ENCODE assay signal across 9 mouse cellular contexts in genomic region chr19:21781787-21782432, GRCm38 (mm10). TPM values are rescaled to one million over a fixed set of nuclear protein-coding genes. Genes with fewer than 3 reads are reported as not detected.
DNase-seq lines count a peak whose midpoint lies in the region; ATAC-seq and TF ChIP-seq lines count a peak whose summit lies in the region.
"Had no signal": no experiment of that assay in that cellular context is flagged by ENCODE, and none has a peak within 500 bp of the region (broad histone marks: within the 10 kb centered on the region; RNA-seq: fewer than 3 reads in every experiment).

No protein-coding gene starts in this region.

- no peak for TF ChIP-seq CTCF in ES-Bruce4 (IDR thresholded peaks at IDR 0.05; ENCODE audit: low read depth, low read length)

- no peak for TF ChIP-seq POLR2A in ES-Bruce4 (IDR thresholded peaks at IDR 0.05; ENCODE audit: insufficient read depth, low read length)

- H3K4me2 ChIP-seq in heart, embryonic 12.5 days, result peak overlapping the region; percentile 79
- H3K4me2 ChIP-seq in forebrain, embryonic 16.5 days (ENCODE audit: low read length), result peak overlapping the region; percentile 89
- H3K4me2 ChIP-seq in liver, embryonic 11.5 days, result 0 out of 2 replicates have a peak overlapping the region, but pooled peaks have one; percentile 7

- 0 out of 2 replicates have a peak, but pooled peaks cover 1% of the 10 kb centered on the region for H3K36me3 ChIP-seq in heart, embryonic 12.5 days
- no peaks in the 10 kb centered on the region for H3K36me3 ChIP-seq in ES-Bruce4 (ENCODE audit: control insufficient read depth, insufficient read depth, low read length, poor library complexity, severe bottlenecking)
- no peaks in the 10 kb centered on the region for H3K36me3 ChIP-seq in forebrain, embryonic 16.5 days (ENCODE audit: control insufficient read depth, insufficient read depth)
- H3K36me3 ChIP-seq in liver, embryonic 11.5 days (ENCODE audit: control insufficient read depth, insufficient read depth, low read length), result no peaks in the 10 kb centered on the region

- no peak for TF ChIP-seq EP300 in ES-Bruce4 (IDR thresholded peaks at IDR 0.05; ENCODE audit: insufficient read depth, low read depth, low read length)

- no peaks in the 10 kb centered on the region for H3K9me3 ChIP-seq in heart, embryonic 12.5 days (replicated peaks)
- H3K9me3 ChIP-seq in ES-Bruce4 (replicated peaks; ENCODE audit: control insufficient read depth, insufficient read depth, low read length, poor library complexity, severe bottlenecking), result no peaks in the 10 kb centered on the region
- H3K9me3 ChIP-seq in forebrain, embryonic 16.5 days (ENCODE audit: control insufficient read depth, low read length), result no peaks in the 10 kb centered on the region
- H3K9me3 ChIP-seq in liver, embryonic 11.5 days (ENCODE audit: control insufficient read depth, low read length), result no peaks in the 10 kb centered on the region

- peaks cover 65% of the 10 kb centered on the region for H3K4me1 ChIP-seq in heart, embryonic 12.5 days (replicated peaks)
- H3K4me1 ChIP-seq in ES-Bruce4 (ENCODE audit: control insufficient read depth, insufficient read depth, low read length), result peaks cover 5% of the 10 kb centered on the region
- H3K4me1 ChIP-seq in forebrain, embryonic 16.5 days (replicated peaks; ENCODE audit: control insufficient read depth, insufficient read depth, low read length), result peaks cover 79% of the 10 kb centered on the region
- H3K4me1 ChIP-seq in liver, embryonic 11.5 days (replicated peaks; ENCODE audit: control insufficient read depth, insufficient read depth, low read length), result 0 out of 2 replicates have a peak, but pooled peaks cover 6% of the 10 kb centered on the region

- DNase-seq in heart, postnatal 25 days (ENCODE audit: low spot score), result no peak
- no peak for DNase-seq in liver, embryonic 11.5 days (ENCODE audit: low spot score)
- no peak for DNase-seq in adipocyte (ENCODE audit: low spot score)
- DNase-seq in right cerebral cortex, adult 18-20 months, result no peak
- no peak for DNase-seq in layer of hippocampus, postnatal 36 days

- intact Hi-C loops in heart, postnatal 25 days (cut with DNase I), result no loop called here

- H3K4me3 ChIP-seq in heart, embryonic 12.5 days, result peak overlapping the region; percentile 84
- peak overlapping the region; percentile 30; the same call in 1 of the 2 replicates for H3K4me3 ChIP-seq in ES-Bruce4 (ENCODE audit: low read depth, low read length)
- H3K4me3 ChIP-seq in forebrain, embryonic 16.5 days (replicated peaks; ENCODE audit: low read length), result peak overlapping the region; percentile 100
- no peak overlapping the region for H3K4me3 ChIP-seq in liver, embryonic 11.5 days (ENCODE audit: low read depth, low read length)

- H3K27ac ChIP-seq in heart, embryonic 12.5 days (ENCODE audit: poor library complexity, severe bottlenecking), result peak overlapping the region; percentile 51
- peak overlapping the region; percentile 30 for H3K27ac ChIP-seq in ES-Bruce4 (ENCODE audit: insufficient read depth, low read length)
- peak overlapping the region; percentile 89 for H3K27ac ChIP-seq in forebrain, embryonic 16.5 days (ENCODE audit: low read length)
- no peak overlapping the region for H3K27ac ChIP-seq in liver, embryonic 11.5 days (ENCODE audit: low read depth, low read length)

- no peaks in the 10 kb centered on the region for H3K27me3 ChIP-seq in heart, embryonic 12.5 days (replicated peaks)
- H3K27me3 ChIP-seq in ES-Bruce4 (ENCODE audit: control insufficient read depth, insufficient read depth, low read length, poor library complexity, severe bottlenecking), result no peaks in the 10 kb centered on the region
- no peaks in the 10 kb centered on the region for H3K27me3 ChIP-seq in forebrain, embryonic 16.5 days (replicated peaks; ENCODE audit: control insufficient read depth, insufficient read depth, low read length)
- H3K27me3 ChIP-seq in liver, embryonic 11.5 days (replicated peaks; ENCODE audit: control insufficient read depth, insufficient read depth, low read length), result peaks cover 4% of the 10 kb centered on the region; the same call in 1 of the 2 replicates

- ATAC-seq in heart, embryonic 12.5 days (ENCODE audit: insufficient number of reproducible peaks, low FRiP score), result no peak
- no peak for ATAC-seq in forebrain, embryonic 16.5 days
- no peak for ATAC-seq in liver, embryonic 11.5 days (replicated peaks; ENCODE audit: low FRiP score)
- ATAC-seq: intestine, embryonic 16.5 days had no signal

- H3K9ac ChIP-seq in heart, embryonic 12.5 days, result peak overlapping the region; percentile 46
- H3K9ac ChIP-seq in ES-Bruce4 (ENCODE audit: low read depth, poor library complexity, severe bottlenecking), result no peak overlapping the region
- H3K9ac ChIP-seq in forebrain, embryonic 16.5 days (replicated peaks; ENCODE audit: low read depth, low read length), result peak overlapping the region; percentile 60
- no peak overlapping the region for H3K9ac ChIP-seq in liver, embryonic 11.5 days (ENCODE audit: low read depth, low read length)

- 57% methylated on average over 12 of the region's 12 CpGs for WGBS in heart, embryonic 12.5 days
- 9% methylated on average over 12 of the region's 12 CpGs for WGBS in forebrain, embryonic 16.5 days
- WGBS in liver, embryonic 11.5 days, result 75% methylated on average over 12 of the region's 12 CpGs

RNA-seq across cellular contexts. Expression of gene Cemip2, which starts 3.8 kb away (rescaled TPM):
- 116 and 122 TPM in 2 replicates for polyA plus RNA-seq in heart, embryonic 12.5 days (2016; fragmentation: Nextera tagmentation; extraction: Ambion mirVana)
- 10 to 100 TPM; 13.7 to 14.1 TPM for total RNA-seq in heart, postnatal 25 days (2021)
- polyA plus RNA-seq in ES-Bruce4 (2011; ENCODE audit: insufficient read depth, insufficient read length, low read depth, missing spikeins), result 41.9 and 43.1 TPM in 2 replicates
- polyA plus RNA-seq in forebrain, embryonic 16.5 days (2015; fragmentation: Nextera tagmentation; extraction: Ambion mirVana), result 37.2 and 37.6 TPM in 2 replicates
- 24.8 and 25.0 TPM in 2 replicates for polyA plus RNA-seq in liver, embryonic 11.5 days (2014; fragmentation: Nextera tagmentation; extraction: Ambion mirVana)
- total RNA-seq in layer of hippocampus, postnatal 36 days (2021), result 10 to 100 TPM; 12.5 to 12.7 TPM

Comparison
In these comparisons a context has a peak if more than half of its experiments do, and no peak if none do; other contexts are left out.
1. H3K4me2 ChIP-seq: peak in every context shown above with its lines; median percentile 89 in forebrain, embryonic 16.5 days; 79 in heart, embryonic 12.5 days; 7 in liver, embryonic 11.5 days.
2. H3K9ac ChIP-seq: peak in heart, embryonic 12.5 days (single experiment) and forebrain, embryonic 16.5 days (single experiment); none in ES-Bruce4 (single experiment) and liver, embryonic 11.5 days (single experiment).